Mouse (Mus musculus): ENCODE data around the gene Olfr628. TPM values are rescaled to one million over a fixed set of nuclear protein-coding genes. Genes with fewer than 3 reads are reported as not detected.
A peak's percentile ranks its signal among the peaks of the same experiment; 100 is the strongest.
"Not testable (repeated sequence)": the region's sequence is repeated elsewhere in the genome, so short reads cannot be mapped to it uniquely, and the experiment has no call there.

Gene Olfr628
- total RNA-seq (2014; fragmentation: Nextera tagmentation) (not detected in 2 replicates), total RNA-seq (2017) (not detected in 2 replicates)

DNA sequence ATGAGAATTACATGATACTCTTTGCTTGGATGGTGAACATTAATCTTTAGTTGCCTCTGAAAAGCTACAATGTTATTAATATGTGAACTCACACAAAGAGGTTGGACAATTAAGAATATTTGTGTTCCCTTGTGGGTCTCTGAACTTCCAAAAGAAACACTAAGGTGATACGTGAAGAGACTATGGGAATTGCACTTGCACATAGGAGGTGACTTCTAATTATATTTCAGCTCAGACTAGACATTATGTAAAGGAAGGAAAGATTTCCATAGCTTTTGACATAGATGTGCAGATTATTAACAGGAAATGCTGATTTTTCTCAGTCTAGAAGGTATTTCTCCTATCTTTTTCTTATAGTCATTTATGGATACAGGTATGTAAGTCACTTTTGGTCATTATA, at the start of gene Olfr628:
Gene Olfr628, plus strand, starts transcription at position 301 of the 400 bp plus-strand sequence.
- no peak for ATAC-seq (replicated peaks; ENCODE audit: poor library complexity, severe bottlenecking)

DNA sequence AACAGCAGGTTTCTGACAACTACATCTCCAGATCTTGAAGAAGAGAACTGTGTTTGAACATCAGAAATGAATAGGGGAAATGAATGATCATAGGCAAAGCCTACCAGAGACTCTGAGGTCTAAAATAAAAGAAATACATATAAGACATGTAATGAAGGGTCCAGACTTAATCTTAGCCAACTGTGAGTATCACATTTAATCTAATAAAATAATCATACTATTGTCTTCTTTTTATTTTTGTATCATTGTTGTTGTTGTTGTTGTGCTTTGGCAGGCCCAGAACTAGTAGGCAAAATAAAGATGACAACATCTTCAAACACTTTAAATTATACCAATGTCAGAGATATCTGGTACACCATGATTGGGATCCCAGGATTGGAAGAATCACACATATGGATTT, 47.8 kb upstream of the Olfr628 start, which contains the start of gene Olfr625-ps1:
Gene Olfr625-ps1, plus strand, starts transcription at position 301 of the 400 bp plus-strand sequence.
- ATAC-seq (replicated peaks; ENCODE audit: poor library complexity, severe bottlenecking) = no peak

- ATAC-seq (replicated peaks; ENCODE audit: poor library complexity, severe bottlenecking) = no peak
Observed at GRCm38 (mm10) chr7:103699469-103699868, 30.7 kb upstream of the Olfr628 start.

GRCm38 (mm10) chr7:103712024-103712423, 18.1 kb upstream of the Olfr628 start:
- ATAC-seq (replicated peaks; ENCODE audit: poor library complexity, severe bottlenecking) = peak; percentile 68; the same call in 1 of the 2 replicates

DNA sequence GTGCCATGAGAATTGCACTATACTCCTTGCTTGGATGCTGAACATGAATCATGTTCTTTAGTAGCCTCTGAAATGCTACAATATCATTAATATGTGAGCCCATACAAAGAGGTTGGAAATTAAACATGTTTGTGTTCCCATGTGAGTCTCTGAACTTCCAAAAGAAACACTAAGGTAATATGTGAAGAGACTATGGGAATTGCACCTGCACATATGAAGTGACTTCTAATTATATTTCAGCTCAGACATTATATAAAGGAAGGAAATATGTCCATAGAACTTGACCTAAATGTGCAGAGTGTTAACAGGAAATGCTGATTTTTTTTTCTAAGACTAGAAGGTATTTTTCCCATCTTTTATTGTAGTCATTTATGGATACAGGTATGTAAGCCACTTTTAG, 15.8 kb upstream of the Olfr628 start, which contains the start of gene Olfr243:
Gene Olfr243, plus strand, starts transcription at position 301 of the 400 bp plus-strand sequence.
- ATAC-seq (replicated peaks; ENCODE audit: poor library complexity, severe bottlenecking) = no peak

GRCm38 (mm10) chr7:103716398-103716797, 13.8 kb upstream of the Olfr628 start:
- not testable (repeated sequence) for ATAC-seq (replicated peaks; ENCODE audit: poor library complexity, severe bottlenecking)

GRCm38 (mm10) chr7:103744843-103745242, 14.7 kb downstream of the Olfr628 start, which contains the start of gene Olfr629:
Olfr629 (minus strand) TSS chr7:103744943.
- no peak for ATAC-seq (replicated peaks; ENCODE audit: poor library complexity, severe bottlenecking)

DNA sequence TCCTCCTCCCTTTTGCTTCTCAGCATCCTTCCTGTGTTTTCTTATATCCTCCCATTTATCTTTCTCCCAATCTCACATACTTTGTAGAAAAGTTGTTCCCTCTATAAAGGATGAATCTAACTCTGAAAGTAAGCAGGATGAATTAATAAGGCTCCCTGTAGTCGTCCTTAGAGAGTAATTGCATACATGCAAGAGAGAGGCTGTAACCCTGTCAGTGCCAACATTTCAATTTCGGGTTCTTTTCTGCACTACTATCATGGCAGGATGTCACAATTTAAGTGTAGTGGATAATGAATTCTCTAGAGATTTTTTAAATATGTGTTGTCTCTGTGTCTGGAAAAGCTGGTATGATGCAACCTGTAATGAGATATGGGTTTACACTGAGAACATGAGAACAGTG, 27.1 kb downstream of the Olfr628 start, which contains the start of gene Olfr630:
Gene Olfr630, minus strand, starts transcription at position 101 of the 400 bp plus-strand sequence.
- no peak for ATAC-seq (replicated peaks; ENCODE audit: poor library complexity, severe bottlenecking)

DNA sequence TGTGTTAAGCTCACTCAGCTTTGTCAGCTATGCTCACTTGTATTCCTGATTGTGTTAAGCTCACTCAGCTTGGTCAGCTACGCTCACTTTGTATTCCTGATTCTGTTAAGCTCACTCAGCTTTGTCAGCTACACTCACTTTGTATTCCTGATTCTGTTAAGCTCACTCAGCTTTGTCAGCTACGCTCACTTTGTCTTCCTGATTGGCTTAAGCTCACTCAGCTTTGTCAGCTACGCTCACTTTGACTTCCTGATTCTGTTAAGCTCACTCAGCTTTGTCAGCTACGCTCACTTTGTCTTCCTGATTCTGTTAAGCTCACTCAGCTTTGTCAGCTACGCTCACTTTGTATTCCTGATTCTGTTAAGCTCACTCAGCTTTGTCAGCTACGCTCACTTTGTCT, 32.0 kb downstream of the Olfr628 start:
- ATAC-seq (replicated peaks; ENCODE audit: poor library complexity, severe bottlenecking) = not testable (repeated sequence)

DNA sequence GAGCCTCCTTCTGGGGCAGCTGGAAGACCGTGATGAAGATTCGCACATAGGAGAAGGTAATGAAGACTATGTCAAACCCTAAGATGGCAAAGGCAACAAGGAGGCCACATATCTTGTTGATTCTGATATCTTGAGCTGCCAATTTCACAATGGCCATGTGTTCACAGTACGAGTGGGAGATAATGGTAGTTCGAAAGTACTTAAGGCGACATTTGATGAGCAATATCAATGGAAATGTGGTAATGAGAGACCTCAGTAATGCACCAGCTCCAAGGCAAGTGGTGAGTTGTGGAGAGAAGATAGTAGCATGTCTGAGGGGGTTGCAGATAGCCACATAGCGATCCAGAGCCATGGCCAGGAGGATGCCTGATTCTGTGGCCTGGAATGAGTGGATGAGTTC, 37.5 kb downstream of the Olfr628 start:
- ATAC-seq (replicated peaks; ENCODE audit: poor library complexity, severe bottlenecking) = not testable (repeated sequence)

DNA sequence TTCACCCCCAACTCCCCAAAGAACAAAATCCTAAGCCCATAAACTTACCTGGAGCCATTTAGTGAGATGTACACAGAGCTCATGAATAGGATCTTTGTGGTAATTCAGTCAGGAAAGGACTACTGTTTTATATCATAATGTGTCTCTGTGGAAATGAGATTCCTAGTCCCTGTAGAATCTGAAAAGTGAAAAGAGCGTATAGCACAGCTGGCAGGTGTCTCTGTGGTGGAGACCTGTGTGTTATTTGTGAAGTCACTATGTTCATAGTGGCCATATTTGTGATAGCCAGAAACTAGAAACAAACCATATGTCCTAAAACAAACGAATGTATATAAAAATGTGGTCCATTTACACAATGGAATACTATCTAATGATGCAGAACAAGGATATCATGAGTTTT, 41.3 kb downstream of the Olfr628 start, which contains the start of gene Olfr69:
Gene Olfr69, minus strand, starts transcription at position 101 of the 400 bp plus-strand sequence.
- ATAC-seq (replicated peaks; ENCODE audit: poor library complexity, severe bottlenecking) = no peak

- not testable (repeated sequence) for ATAC-seq (replicated peaks; ENCODE audit: poor library complexity, severe bottlenecking)
Observed at GRCm38 (mm10) chr7:103777652-103778051, 47.5 kb downstream of the Olfr628 start.

GRCm38 (mm10) chr7:103779598-103779997, 49.4 kb downstream of the Olfr628 start, which contains the start of gene Olfr68:
Olfr68 (minus strand) TSS chr7:103779698.
- ATAC-seq (replicated peaks; ENCODE audit: poor library complexity, severe bottlenecking) = no peak

Other genes starting within 250 kb of the Olfr628 start
Only the 30 nearest of the 33 such genes appear.
- gene Olfr611, start 209.5 kb upstream of the Olfr628 start, total RNA-seq (2014; fragmentation: Nextera tagmentation) = not detected in 2 replicates
- not detected in 2 replicates for gene Olfr611, start 209.5 kb upstream of the Olfr628 start, total RNA-seq (2017)
- gene Olfr612, start 187.7 kb upstream of the Olfr628 start, total RNA-seq (2014; fragmentation: Nextera tagmentation) = not detected in 2 replicates
- gene Olfr612, start 187.7 kb upstream of the Olfr628 start, total RNA-seq (2017) = not detected in 2 replicates
- gene Olfr613, start 182.3 kb upstream of the Olfr628 start, total RNA-seq (2014; fragmentation: Nextera tagmentation) = not detected in 2 replicates
- not detected in 2 replicates for gene Olfr613, start 182.3 kb upstream of the Olfr628 start, total RNA-seq (2017)
- gene Olfr615, start 174.3 kb upstream of the Olfr628 start, total RNA-seq (2014; fragmentation: Nextera tagmentation) = not detected in 2 replicates
- not detected in 2 replicates for gene Olfr615, start 174.3 kb upstream of the Olfr628 start, total RNA-seq (2017)
- gene Olfr616, start 161.2 kb upstream of the Olfr628 start, total RNA-seq (2014; fragmentation: Nextera tagmentation) = not detected in 2 replicates
- gene Olfr616, start 161.2 kb upstream of the Olfr628 start, total RNA-seq (2017) = not detected in 2 replicates
- not detected in 2 replicates for gene Olfr617, start 157.3 kb upstream of the Olfr628 start, total RNA-seq (2014; fragmentation: Nextera tagmentation)
- not detected in 2 replicates for gene Olfr617, start 157.3 kb upstream of the Olfr628 start, total RNA-seq (2017)
- gene Olfr618, start 140.3 kb upstream of the Olfr628 start, total RNA-seq (2014; fragmentation: Nextera tagmentation) = not detected in 2 replicates
- not detected in 2 replicates for gene Olfr618, start 140.3 kb upstream of the Olfr628 start, total RNA-seq (2017)
- gene Olfr619, start 129.8 kb upstream of the Olfr628 start, total RNA-seq (2014; fragmentation: Nextera tagmentation) = not detected in 2 replicates
- gene Olfr619, start 129.8 kb upstream of the Olfr628 start, total RNA-seq (2017) = not detected in 2 replicates
- not detected in 2 replicates for gene Olfr620, start 117.8 kb upstream of the Olfr628 start, total RNA-seq (2014; fragmentation: Nextera tagmentation)
- gene Olfr620, start 117.8 kb upstream of the Olfr628 start, total RNA-seq (2017) = not detected in 2 replicates
- gene Olfr622, start 87.7 kb upstream of the Olfr628 start, total RNA-seq (2014; fragmentation: Nextera tagmentation) = not detected in 2 replicates
- not detected in 2 replicates for gene Olfr622, start 87.7 kb upstream of the Olfr628 start, total RNA-seq (2017)
- not detected in 2 replicates for gene Olfr623, start 66.7 kb upstream of the Olfr628 start, total RNA-seq (2014; fragmentation: Nextera tagmentation)
- not detected in 2 replicates for gene Olfr623, start 66.7 kb upstream of the Olfr628 start, total RNA-seq (2017)
- not detected in 2 replicates for gene Olfr624, start 59.2 kb upstream of the Olfr628 start, total RNA-seq (2014; fragmentation: Nextera tagmentation)
- not detected in 2 replicates for gene Olfr624, start 59.2 kb upstream of the Olfr628 start, total RNA-seq (2017)
- gene Olfr625-ps1, start 47.7 kb upstream of the Olfr628 start, total RNA-seq (2014; fragmentation: Nextera tagmentation) = not detected in 2 replicates
- gene Olfr625-ps1, start 47.7 kb upstream of the Olfr628 start, total RNA-seq (2017) = not detected in 2 replicates
- gene Olfr243, start 15.7 kb upstream of the Olfr628 start, total RNA-seq (2014; fragmentation: Nextera tagmentation) = not detected in 2 replicates
- gene Olfr243, start 15.7 kb upstream of the Olfr628 start, total RNA-seq (2017) = not detected in 2 replicates
- gene Olfr629, start 14.6 kb downstream of the Olfr628 start, total RNA-seq (2014; fragmentation: Nextera tagmentation) = not detected in 2 replicates
- not detected in 2 replicates for gene Olfr629, start 14.6 kb downstream of the Olfr628 start, total RNA-seq (2017)
- gene Olfr630, start 27.0 kb downstream of the Olfr628 start, total RNA-seq (2014; fragmentation: Nextera tagmentation) = not detected in 2 replicates
- not detected in 2 replicates for gene Olfr630, start 27.0 kb downstream of the Olfr628 start, total RNA-seq (2017)
- not detected in 2 replicates for gene Olfr69, start 41.2 kb downstream of the Olfr628 start, total RNA-seq (2014; fragmentation: Nextera tagmentation)
- gene Olfr69, start 41.2 kb downstream of the Olfr628 start, total RNA-seq (2017) = not detected in 2 replicates
- not detected in 2 replicates for gene Olfr68, start 49.3 kb downstream of the Olfr628 start, total RNA-seq (2014; fragmentation: Nextera tagmentation)
- gene Olfr68, start 49.3 kb downstream of the Olfr628 start, total RNA-seq (2017) = not detected in 2 replicates
- gene Olfr67, start 61.4 kb downstream of the Olfr628 start, total RNA-seq (2014; fragmentation: Nextera tagmentation) = not detected in 2 replicates
- not detected in 2 replicates for gene Olfr67, start 61.4 kb downstream of the Olfr628 start, total RNA-seq (2017)
- gene Hbb-bt, start 83.6 kb downstream of the Olfr628 start, total RNA-seq (2014; fragmentation: Nextera tagmentation) = not detected in 2 replicates
- gene Hbb-bt, start 83.6 kb downstream of the Olfr628 start, total RNA-seq (2017) = not detected in 2 replicates
- not detected in 2 replicates for gene Hbb-bs, start 97.7 kb downstream of the Olfr628 start, total RNA-seq (2014; fragmentation: Nextera tagmentation)
- 1.6 and 5.2 TPM in 2 replicates for gene Hbb-bs, start 97.7 kb downstream of the Olfr628 start, total RNA-seq (2017)
- gene Hbb-bh2, start 110.1 kb downstream of the Olfr628 start, total RNA-seq (2014; fragmentation: Nextera tagmentation) = not detected in 2 replicates
- gene Hbb-bh2, start 110.1 kb downstream of the Olfr628 start, total RNA-seq (2017) = not detected in 2 replicates
- not detected in 2 replicates for gene Hbb-bh1, start 112.8 kb downstream of the Olfr628 start, total RNA-seq (2014; fragmentation: Nextera tagmentation)
- gene Hbb-bh1, start 112.8 kb downstream of the Olfr628 start, total RNA-seq (2017) = not detected in 2 replicates
- not detected in 2 replicates for gene Hbb-y, start 122.8 kb downstream of the Olfr628 start, total RNA-seq (2014; fragmentation: Nextera tagmentation)
- not detected in 2 replicates for gene Hbb-y, start 122.8 kb downstream of the Olfr628 start, total RNA-seq (2017)
- gene Olfr66, start 155.9 kb downstream of the Olfr628 start, total RNA-seq (2014; fragmentation: Nextera tagmentation) = not detected in 2 replicates
- gene Olfr66, start 155.9 kb downstream of the Olfr628 start, total RNA-seq (2017) = not detected in 2 replicates
- not detected in 2 replicates for gene Olfr64, start 164.1 kb downstream of the Olfr628 start, total RNA-seq (2014; fragmentation: Nextera tagmentation)
- not detected in 2 replicates for gene Olfr64, start 164.1 kb downstream of the Olfr628 start, total RNA-seq (2017)
- not detected in 2 replicates for gene Olfr65, start 173.1 kb downstream of the Olfr628 start, total RNA-seq (2014; fragmentation: Nextera tagmentation)
- gene Olfr65, start 173.1 kb downstream of the Olfr628 start, total RNA-seq (2017) = not detected in 2 replicates
- not detected in 2 replicates for gene Olfr631, start 198.5 kb downstream of the Olfr628 start, total RNA-seq (2014; fragmentation: Nextera tagmentation)
- gene Olfr631, start 198.5 kb downstream of the Olfr628 start, total RNA-seq (2017) = not detected in 2 replicates
- gene Olfr632, start 204.0 kb downstream of the Olfr628 start, total RNA-seq (2014; fragmentation: Nextera tagmentation) = not detected in 2 replicates
- gene Olfr632, start 204.0 kb downstream of the Olfr628 start, total RNA-seq (2017) = not detected in 2 replicates
- not detected in 2 replicates for gene Olfr633, start 214.1 kb downstream of the Olfr628 start, total RNA-seq (2014; fragmentation: Nextera tagmentation)
- not detected in 2 replicates for gene Olfr633, start 214.1 kb downstream of the Olfr628 start, total RNA-seq (2017)

Measured in granulocyte monocyte progenitor cell, adult 5-6 weeks (primary cell).